Mouse (Mus musculus) layer of hippocampus, adult 18-20 months (tissue): ENCODE results near the gene Cd300ld. TPM values are rescaled to one million over a fixed set of nuclear protein-coding genes. Genes with fewer than 3 reads are reported as not detected.
A peak's percentile ranks its signal among the peaks of the same experiment; 100 is the strongest.
"Not testable (repeated sequence)": the region's sequence is repeated elsewhere in the genome, so short reads cannot be mapped to it uniquely, and the experiment has no call there.

Experiments used
- DNase-seq, 2 experiments: peaks; one replicate each; pipeline ENCODE4 v3.0.0; 2022; ENCODE audit warnings: low spot score in 2 of 2
- long read RNA-seq: library from polyadenylated mRNA; stranded (forward); transcript quantifications from one replicate; pipeline ENCODE4 v2.0.0, GENCODE M21; 2021
- total RNA-seq, 2 experiments: library from RNA; stranded (reverse); gene quantifications; 2 replicates each; pipeline ENCODE4 v1.2.3; 2021

Cd300ld gene
- total RNA-seq = not detected
- long read RNA-seq = 0 reads

DNA sequence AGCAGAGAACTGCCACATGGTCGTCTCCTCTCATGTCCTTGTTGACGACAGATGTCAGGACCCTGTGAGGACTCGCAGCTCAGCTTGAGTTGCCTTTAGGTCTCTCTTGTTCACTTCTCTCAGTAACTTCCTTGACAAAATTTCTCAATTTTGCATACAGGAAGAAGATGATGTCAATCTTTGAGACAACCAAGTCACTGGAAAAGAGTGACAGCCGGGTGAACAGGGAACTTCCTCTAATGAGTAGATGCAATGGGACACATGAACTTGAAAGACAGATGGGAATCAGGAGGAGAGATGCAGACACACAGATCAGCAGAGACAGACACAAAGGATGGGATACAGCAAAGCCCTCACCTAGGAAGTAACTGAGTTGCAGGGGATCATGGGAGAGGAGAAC, at the start of gene Cd300ld:
Gene Cd300ld (minus strand): TSS at position 130 of the 400 bp plus-strand sequence.
- DNase-seq = no peak

DNA sequence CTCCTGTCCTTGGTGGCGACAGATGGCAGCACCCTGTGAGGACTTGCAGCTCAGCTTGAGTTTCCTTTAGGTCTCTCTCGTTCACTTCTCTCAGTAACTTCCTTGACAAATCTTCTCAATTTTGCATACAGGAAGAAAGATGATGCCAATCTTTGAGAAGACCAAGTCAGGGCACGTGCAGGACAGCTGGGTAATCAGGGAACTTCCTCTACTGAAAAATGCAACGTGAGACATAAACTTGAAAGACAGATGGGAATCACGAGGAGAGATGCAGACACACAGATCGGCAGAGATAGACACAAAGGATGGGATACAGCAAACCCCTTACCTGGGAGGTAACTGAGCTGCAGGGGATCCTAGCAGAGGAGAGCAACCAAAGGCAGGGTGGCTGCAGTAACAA, 47.9 kb upstream of the Cd300ld start, which contains the start of gene Cd300ld5:
Gene Cd300ld5 (minus strand): TSS at position 101 of the 400 bp plus-strand sequence.
- not testable (repeated sequence) for DNase-seq

GRCm38 (mm10) chr11:115026912-115027311, 37.2 kb upstream of the Cd300ld start, which contains the start of gene Cd300ld4:
Gene Cd300ld4 (minus strand): TSS chr11:115027012.
- DNase-seq = not testable (repeated sequence)

GRCm38 (mm10) chr11:115016093-115016492, 26.4 kb upstream of the Cd300ld start, which contains the start of gene Cd300ld2:
Gene Cd300ld2 (minus strand): TSS chr11:115016193.
- not testable (repeated sequence) for DNase-seq

DNA sequence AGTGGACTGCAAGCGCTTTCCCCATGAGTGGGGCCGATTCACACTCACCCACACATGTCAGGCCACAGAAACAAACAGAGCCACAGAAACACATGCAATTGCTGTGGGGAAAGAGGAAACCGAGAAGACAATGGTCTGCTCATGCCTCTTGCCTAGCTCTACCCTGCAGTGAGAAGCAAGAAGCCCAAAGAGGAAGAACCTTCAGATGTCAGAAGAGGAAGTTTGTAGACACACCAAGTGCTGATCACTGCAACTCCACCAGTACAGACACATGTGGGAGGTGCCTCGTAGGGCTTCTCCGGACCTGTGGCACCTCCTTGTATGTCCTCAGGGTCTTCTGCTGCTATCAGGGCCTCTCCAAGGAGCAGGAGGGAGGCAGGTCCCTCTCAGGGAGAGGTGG, 14.3 kb upstream of the Cd300ld start:
- no peak for DNase-seq

GRCm38 (mm10) chr11:115001474-115002040, 11.8 kb upstream of the Cd300ld start, which contains the start of gene Cd300c2:
Gene Cd300c2 (minus strand): TSS chr11:115001880.
- no peak for DNase-seq

GRCm38 (mm10) chr11:114981866-114982265, 7.9 kb downstream of the Cd300ld start:
- no peak for DNase-seq

- DNase-seq = no peak
Observed at GRCm38 (mm10) chr11:114972726-114973125, 17.0 kb downstream of the Cd300ld start.

DNA sequence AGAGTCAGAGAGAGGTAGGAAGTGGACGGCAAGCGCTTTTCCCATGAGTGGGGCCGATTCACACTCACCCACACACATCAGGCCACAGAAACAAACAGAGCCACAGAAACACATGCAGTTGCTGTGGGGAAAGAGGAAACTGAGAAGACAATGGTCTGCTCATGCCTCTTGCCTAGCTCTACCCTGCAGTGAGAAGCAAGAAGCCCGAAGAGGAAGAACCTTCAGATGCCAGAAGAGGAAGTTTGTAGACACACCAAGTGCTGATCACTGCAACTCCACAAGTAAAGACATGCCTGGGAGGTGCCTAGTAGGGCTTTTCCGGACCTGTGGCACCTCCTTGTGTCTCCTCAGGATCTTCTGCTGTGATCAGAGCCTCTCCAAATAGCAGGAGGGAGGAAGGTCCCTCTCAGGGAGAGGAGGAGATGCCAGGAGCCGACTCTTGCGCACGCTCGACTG, 20.9 kb downstream of the Cd300ld start, which contains the start of gene Cd300c:
Gene Cd300c (minus strand): TSS at position 406 of the 456 bp plus-strand sequence.
- peak in 1 of 2 experiments; percentile 5 for DNase-seq

DNA sequence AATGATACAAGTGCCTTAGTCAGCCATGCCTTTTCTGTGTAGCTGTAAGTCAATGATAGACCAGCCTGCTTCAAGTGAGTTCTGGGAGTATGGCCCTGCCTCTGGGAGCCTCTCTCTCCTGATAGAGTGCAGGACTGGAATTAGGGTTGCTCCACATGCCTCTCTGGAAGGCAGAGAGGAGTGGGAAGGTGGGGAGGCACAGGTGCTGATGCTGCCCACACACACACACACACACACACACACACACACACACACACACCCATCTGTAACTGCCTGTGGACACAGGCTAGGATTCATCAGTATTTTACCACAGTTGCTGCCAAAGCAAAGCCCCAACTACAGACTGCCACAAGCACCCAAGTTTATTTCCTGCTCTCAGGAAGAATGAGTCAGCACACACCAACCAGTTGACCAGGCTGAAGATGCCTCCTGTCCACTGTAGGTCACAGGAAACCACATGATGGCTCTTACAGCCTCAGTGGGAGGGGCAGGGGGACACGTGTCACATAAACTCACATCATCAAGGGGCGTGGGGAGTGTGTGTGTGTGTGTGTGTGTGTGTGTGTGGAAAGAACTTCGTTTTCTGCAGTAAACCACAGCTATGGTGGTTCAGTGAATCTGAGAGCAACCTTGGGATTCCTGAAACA, 24.4 kb downstream of the Cd300ld start:
- no peak for DNase-seq

- DNase-seq = no peak
Observed at GRCm38 (mm10) chr11:114960369-114960768, 29.4 kb downstream of the Cd300ld start.

DNA sequence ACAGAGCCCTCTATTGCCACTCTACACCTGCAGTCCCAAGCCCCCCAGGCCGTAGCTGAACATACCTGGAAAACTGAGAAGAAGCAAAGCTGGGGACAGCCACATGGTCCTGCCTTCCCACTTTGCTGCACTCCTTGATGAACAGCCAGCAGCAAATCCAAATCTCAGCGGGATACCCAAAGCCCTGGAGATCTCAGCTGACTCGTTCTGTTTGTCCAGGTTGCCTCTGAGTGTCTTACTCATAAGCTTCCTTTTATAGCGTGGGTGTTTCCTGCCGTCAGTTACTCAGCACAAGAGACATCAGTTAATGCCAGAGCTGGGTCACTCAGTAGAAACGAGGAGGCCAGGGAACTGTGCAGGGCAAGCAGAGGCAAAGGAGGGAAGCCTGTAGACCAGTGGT, 55.6 kb downstream of the Cd300ld start, which contains the start of gene Cd300lb:
Gene Cd300lb (minus strand): TSS at position 243 of the 400 bp plus-strand sequence.
- DNase-seq = no peak

GRCm38 (mm10) chr11:114933591-114933990, 56.1 kb downstream of the Cd300ld start:
- DNase-seq = no peak

Other genes with a start within 250 kb of the Cd300ld start
- gene Kif19a, start 224.5 kb downstream of the Cd300ld start, total RNA-seq = 1 to 10 TPM; 3.0 to 3.1 TPM
- gene Btbd17, start 194.0 kb downstream of the Cd300ld start, total RNA-seq = 10 to 100 TPM; 18.7 to 23.2 TPM
- not detected for gene Gpr142, start 191.0 kb downstream of the Cd300ld start, total RNA-seq
- gene Gprc5c, start 138.8 kb downstream of the Cd300ld start, total RNA-seq = 1 to 10 TPM; 3.3 to 3.7 TPM
- under 1 TPM; 0.41 to 0.50 TPM for gene Cd300a, start 99.9 kb downstream of the Cd300ld start, total RNA-seq
- gene Cd300lb, start 55.5 kb downstream of the Cd300ld start, total RNA-seq = not detected
- gene Cd300c, start 20.8 kb downstream of the Cd300ld start, total RNA-seq = not detected
- gene Cd300c2, start 12.0 kb upstream of the Cd300ld start, total RNA-seq = 1 to 10 TPM; 3.9 to 4.1 TPM
- not detected for gene Cd300ld2, start 26.3 kb upstream of the Cd300ld start, total RNA-seq
- gene Cd300ld4, start 37.1 kb upstream of the Cd300ld start, total RNA-seq = 1 to 10 TPM in 1 of 2 experiments, under 1 TPM in 1; 0.53 to 1.1 TPM
- gene Cd300ld5, start 47.8 kb upstream of the Cd300ld start, total RNA-seq = 1 to 10 TPM in 1 of 2 experiments, not detected in 1; 1.0 TPM
- 1 to 10 TPM in 1 of 2 experiments, not detected in 1; 1.8 TPM for gene Cd300ld3, start 58.5 kb upstream of the Cd300ld start, total RNA-seq
- not detected for gene Cd300e, start 72.3 kb upstream of the Cd300ld start, total RNA-seq
- 1 to 10 TPM; 3.7 to 4.2 TPM for gene Rab37, start 101.5 kb upstream of the Cd300ld start, total RNA-seq
- under 1 TPM; 0.45 to 0.51 TPM for gene Cd300lf, start 144.1 kb upstream of the Cd300ld start, total RNA-seq
- 10 to 100 TPM; 66.9 to 70.4 TPM for gene Slc9a3r1, start 173.4 kb upstream of the Cd300ld start, total RNA-seq
- 10 to 100 TPM; 16.7 to 17.7 TPM for gene Tmem104, start 197.6 kb upstream of the Cd300ld start, total RNA-seq
- 10 to 100 TPM; 24.2 to 26.0 TPM for gene Nat9, start 197.9 kb upstream of the Cd300ld start, total RNA-seq